Mouse (Mus musculus) kidney, postnatal 25 days (tissue): Measurements from ENCODE around the gene Kcnq2.

Experiments used
- DNase-seq, 2 experiments: peaks; one replicate each; pipeline ENCODE4 v3.0.0; 2021; ENCODE audit warnings: mixed read lengths in 2 of 2

Gene Kcnq2

DNA sequence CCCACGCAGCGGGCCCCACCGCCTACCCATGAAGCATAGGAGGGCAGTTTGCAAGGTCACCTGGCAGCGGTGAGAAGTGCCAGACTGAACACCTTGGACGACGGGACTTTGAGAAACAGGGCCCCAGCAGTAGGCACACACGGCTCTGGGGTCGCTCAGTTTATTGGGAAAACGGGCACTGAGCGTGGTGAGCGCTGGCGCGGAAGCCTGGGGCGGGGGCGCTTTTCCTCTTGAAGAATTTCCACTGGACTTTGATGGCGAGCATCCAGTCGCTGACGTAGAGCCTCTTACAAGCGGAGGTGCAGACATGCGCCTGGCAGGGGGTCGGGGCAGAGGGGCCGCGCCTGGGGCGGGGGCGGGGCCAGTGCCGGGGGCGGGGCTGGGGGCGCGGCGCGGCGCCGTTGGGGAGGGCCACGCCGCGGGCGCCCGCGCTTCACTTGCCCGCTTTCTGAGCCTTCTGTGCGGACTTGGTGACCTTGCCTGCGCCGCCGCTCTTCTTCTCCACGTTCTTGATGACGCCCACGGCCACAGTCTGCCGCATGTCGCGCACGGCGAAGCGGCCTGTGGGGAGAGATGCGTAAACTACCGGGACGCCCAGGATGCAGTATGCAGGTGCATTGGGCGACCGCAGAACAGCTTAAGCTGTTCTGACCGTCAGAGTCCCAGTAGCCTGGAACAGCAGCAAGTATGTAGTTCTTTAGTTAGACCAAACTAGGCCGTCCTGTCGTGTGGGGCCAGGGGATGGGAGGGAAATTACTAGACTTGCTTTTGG is 12.6 kb upstream of the Kcnq2 start:
- peak; percentile 69 to 74 for DNase-seq

- no peak for DNase-seq
Measured at GRCm38 (mm10) chr2:181146976-181147545, 12.0 kb upstream of the Kcnq2 start.

DNA sequence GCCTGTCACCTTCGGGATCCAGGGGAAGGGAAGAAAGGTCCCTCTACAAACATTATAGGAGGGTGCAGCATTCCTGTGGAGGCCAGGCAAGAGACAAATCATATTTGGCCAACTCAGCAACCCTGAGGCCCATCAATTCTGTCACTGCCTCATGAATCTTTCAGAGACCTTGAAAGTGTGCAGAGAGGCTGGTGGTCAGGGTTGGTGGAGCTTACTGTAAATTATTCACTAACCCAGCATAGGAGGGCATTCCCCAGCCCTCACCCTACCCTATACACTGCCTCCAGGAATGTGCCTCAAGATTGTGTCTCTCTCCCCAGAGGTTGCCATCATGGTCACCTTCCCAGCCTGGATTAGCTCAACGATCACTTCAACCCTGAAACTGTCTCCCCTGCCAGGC is 9.6 kb upstream of the Kcnq2 start:
- DNase-seq = no peak

DNA sequence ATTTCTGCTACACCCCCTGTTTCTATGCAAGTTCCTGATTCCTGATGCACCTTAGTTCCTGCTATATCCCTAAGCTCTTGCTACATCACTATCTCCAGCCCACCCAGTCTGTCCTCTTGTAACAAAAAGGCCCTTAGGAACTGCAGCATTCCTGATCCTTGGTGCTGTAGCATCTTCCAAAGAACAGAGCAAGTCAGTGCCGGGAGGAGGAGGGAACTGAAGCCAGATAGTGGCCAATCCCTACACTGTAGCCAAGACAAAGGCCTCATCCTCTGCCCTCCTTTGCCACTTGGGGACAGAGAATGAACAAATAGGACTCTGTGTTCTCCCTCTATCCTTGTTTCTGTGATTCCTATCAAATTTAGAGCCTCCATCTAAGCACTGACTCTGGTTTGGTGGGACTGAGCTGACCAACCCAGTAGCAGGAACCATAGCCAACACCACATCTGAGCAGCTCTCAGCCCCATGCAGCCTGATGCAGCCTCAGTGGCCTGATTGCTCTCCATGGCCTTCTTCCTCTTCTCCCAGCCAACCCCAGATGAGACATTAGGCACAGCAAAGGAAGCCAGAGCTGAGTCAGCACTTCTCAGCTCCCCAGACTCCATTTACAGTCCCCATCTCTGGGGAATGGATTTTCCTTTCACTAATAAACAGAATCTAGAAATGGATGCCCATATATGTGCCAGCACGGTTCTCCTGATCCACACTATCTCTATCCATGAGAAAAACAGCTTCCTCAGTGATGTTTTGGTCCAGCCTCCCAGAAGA is 8.6 kb upstream of the Kcnq2 start:
- no peak for DNase-seq

DNA sequence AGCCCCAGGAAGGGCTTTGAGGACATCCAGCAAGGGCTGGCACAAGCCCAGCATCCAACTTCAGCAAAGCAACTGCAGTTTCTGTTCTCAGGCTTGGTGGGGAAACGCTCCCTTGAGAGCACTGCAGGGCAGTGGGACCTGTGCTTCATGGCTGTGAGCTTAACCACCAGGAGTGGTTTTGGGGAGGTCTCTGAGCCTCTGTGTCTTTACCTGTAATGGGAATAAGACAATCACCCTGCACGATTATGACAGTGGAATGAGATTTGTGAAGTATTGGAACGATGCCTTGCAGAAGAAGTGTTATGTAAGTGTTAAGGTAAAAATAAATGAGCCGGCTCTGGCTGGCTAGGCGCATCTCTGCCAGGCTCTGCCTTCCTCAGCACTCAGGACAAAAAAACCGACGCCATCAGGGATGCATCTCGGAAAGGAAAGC is 7.6 kb upstream of the Kcnq2 start:
- no peak for DNase-seq

DNA sequence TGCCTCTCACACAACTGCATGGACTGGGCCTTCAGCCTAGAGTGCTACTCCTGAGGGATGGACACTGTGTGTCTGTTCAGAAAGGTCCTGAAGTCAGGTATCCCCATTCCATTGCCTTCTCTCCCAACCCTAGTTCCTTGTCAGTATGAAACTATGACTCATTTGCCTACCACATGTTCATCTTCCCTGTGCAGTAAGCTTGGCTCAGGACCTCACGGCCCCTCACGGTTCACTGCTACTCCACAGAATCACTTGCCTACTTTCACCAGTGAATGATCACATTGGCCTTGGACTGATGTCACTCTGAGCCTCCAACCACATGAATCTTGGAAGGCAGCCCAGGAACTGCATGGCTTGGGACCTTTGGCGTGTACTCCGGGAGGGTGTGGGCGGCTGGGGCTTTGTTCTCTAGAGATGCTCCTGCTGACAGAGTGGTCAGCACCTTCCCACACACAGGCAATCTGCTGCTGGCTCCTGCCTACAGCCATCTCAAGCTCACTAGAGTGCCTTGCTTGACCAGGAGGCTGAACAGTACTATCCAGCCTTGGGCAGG is 4.6 kb upstream of the Kcnq2 start:
- no peak for DNase-seq

DNA sequence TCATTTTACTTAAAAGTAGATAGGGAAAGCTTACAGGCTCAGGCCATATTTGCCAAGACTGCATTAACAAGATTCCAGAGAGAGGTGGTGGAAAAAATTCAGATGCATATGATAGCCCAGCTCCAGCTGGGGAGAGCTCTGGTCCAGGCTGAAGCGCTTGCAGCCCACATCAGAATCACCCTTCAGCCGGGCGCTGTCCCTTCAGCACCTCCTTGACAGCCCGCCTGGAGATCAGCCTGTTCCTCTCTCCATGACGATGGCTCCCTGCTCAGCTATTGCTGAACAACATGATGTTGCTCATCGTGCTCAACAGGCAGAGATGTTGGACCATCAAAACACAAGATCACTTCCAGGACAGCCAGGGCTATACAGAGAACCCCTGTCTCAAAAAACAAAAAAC is 1.8 kb upstream of the Kcnq2 start:
- DNase-seq = peak in 1 of 2 experiments; percentile 29

DNA sequence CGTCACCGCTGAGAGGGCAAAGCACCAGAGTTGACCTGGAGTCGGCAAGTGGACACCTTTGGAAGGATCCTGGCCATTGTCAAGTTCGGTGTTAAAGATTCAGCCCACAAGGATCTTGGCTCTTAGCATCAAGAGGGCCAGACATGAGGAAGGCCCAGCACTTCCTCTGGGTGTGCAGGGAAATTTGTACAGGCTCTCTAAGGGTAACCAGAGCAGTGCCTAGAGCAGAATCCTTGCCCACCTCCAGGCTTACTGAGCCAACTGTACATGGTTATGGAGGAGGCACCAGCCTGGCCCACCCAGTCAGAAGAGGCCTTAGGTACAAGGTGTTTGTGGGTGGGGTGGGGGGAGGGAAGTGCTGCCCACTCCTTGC is 332 bp upstream of the Kcnq2 start:
- DNase-seq = no peak

DNA sequence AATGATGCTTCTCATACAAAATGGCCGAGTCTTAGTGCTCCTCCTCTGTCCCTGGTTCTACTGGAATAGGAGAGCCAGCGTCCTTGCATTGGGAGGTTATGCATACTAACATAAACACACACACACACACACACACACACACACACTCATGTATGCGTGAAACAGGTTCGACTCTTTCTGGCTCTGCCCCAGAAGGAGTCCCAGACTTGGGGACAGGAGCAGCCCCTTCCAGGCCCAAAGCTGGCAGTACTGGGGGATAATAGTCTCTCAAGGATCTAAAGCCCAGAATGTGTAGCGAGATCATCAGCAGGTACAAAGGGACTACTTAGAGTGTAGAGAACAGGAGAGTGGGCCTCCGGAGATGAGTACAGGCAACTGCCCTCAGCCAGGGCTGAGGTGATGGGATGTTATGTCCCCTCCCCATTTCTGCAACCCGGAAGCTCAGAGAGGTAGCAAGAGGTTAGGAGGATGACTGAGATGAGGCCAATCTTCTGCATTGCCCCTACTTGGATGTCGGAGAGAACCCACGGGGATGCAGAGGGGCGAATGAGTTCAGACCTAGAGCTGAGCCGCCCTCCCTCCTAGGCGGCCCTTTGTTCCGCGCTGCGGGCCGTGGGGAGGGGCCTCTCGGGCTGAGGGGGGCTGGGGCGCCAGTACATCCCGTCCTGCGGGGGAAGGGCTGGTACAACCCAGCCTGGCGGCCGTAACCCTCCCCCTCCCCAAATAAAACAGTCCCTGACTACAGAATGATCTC is 1.1 kb downstream of the Kcnq2 start:
- DNase-seq = no peak

DNA sequence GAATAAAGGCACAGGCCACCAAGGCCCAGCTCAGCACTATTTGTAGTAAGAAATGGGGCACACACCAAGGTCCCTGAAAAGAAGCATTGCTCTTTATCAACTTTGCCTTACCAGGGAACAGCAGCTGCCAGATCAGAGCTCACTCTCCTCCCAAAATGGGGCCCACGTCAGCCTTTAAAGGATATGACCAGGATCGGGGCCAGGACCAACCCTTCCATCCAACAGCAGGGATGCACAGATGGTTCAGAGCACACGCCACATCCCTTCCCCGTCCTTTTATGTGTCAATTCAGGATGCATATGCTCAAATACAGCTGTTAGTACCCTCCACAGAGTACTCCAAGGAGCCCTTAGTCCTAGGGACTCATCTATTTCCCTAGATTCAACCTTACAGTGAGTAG is 4.9 kb downstream of the Kcnq2 start:
- DNase-seq = no peak

DNA sequence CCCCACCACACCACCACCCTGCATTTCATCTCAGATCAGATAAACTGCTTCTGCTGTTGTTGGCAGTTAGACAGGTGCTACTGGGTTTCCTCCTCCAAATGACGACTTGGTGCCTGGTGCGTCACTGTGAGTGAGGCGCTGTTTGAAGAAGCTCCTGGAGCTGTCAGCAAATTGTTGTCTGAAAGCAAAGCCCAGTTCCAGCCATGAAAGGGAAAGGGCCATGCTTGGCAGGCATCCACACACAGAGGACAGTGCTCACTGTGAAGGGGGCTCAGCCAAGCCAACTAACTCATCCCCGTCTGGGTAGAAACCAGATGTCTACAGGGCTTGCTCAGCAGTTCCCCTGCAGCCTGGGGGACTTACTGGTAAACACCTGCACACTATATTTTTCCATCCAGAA is 6.1 kb downstream of the Kcnq2 start:
- no peak for DNase-seq

DNA sequence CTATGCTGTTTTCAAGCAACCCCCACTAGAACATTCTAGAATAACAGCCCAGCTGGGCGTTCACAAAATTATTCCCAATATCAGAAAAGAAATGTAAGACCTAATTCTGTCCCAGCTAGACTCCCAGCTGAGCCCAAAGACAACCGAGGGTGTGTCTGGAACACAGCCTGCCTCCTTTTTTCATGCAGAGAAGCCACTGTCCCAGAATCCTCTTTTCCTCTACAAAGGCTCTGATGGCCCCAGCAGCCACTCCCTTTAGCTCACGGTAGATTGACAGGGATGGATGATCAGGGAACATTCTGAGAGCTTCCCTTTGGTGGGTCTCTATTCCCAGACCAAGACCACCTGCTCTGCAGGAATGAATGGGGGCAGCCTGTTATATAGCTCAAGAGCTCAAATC is 7.3 kb downstream of the Kcnq2 start:
- DNase-seq = no peak

DNA sequence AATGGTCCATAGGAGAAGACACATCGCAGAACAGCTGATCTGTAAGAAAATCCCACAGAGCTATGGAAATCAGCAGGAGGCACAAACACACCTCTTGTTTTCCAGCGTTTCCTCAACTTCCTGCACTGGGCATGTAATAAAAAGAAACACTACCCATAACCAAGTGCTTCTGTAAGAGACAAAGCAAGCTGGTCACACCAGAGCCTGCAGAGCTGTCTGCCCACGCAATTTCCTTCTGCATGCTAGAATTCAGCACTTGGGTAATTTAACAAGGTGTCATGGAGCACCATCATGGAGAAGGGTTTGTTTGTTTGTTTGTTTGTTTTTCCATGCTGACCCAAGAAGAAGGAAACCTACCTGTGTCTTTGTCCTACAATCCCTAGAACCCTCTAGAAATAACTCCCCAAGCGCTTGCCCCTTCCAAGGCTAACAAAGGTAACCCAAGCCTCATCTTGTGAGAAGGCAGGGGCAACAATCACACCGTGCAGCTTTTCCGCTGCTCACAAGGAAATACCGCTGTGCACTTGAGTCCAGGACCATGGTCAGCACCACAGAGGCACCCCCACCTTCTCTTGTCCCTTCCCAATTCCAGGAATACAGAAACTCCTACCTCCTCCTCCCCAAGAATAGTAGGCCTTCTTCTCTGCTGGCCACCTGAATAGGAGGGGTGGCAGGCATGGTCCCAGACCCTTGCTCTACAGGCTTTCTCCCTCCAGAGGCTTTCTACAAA is 9.2 kb downstream of the Kcnq2 start:
- DNase-seq = peak in 1 of 2 experiments; percentile 4

GRCm38 (mm10) chr2:181122642-181123041 is 12.5 kb downstream of the Kcnq2 start:
- no peak for DNase-seq

GRCm38 (mm10) chr2:181120922-181121449 is 14.1 kb downstream of the Kcnq2 start:
- no peak for DNase-seq

DNA sequence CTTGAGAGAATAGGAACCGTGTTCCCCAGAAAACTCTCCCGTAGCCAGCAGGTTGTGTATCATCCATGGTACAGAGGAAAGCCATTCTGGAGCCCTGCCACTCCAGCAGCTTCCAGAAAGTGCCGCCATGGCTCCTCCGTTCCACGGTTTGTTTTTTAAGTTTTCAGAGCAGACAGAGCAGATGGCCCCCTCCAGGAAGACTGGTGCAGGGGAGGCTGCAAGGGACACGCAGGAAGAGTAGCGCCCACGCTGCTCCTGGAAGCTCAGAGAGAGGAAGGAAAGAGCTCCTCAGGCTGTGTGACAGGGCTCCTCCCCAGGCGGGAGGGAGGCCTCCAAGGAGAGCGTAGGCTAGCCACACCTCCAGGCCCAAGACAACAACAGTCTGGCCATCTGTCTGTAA is 15.1 kb downstream of the Kcnq2 start:
- no peak for DNase-seq

DNA sequence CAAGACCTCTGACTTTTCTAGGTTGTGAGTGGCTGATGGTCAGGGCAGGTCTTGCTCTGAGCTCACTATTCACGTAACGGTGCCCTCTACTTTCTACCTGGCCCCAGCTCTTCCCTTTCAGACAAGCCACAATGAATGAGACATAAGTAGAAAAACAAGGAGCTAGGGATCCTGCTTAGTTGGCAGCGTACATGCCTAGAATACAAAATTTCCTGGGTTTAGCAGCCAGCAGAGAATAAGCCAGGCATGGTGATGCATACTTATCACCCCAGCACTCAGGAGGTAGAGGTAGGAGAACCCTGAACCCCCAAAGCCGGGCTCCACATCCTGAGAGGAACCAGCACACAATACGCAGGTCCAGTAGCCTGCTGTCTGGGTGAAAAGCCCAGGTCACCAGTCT is 18.7 kb downstream of the Kcnq2 start:
- DNase-seq = no peak

- DNase-seq = no peak
Measured at GRCm38 (mm10) chr2:181115367-181115766, 19.7 kb downstream of the Kcnq2 start.

DNA sequence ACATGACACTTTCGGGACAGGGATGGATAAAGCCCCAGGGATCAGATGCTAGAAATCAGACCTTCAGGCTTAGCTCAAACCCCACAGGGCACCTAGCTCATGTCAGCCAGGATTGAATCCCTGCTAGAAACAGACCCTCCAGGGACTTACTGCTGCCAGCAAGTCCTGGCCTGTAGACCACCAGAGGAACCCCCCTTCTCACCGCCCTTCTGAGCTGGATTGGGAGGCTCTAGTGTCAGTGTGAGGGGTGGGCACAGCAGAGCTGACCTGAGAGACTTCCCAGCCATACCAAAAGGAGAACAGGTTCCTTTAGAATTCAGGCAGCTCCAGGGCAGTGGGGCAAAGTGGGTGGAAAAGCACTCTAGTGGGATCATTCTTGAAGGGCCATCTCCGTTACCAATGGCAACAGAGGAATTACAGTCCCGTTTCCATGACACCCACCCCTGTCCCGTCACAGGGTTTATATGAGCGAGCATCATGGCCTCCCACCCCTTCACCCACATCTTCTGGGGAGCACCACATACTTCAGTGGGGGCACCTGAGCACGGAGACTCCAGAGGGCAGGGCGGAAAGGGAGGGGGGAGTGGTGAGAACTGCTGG is 21.2 kb downstream of the Kcnq2 start:
- DNase-seq = no peak

DNA sequence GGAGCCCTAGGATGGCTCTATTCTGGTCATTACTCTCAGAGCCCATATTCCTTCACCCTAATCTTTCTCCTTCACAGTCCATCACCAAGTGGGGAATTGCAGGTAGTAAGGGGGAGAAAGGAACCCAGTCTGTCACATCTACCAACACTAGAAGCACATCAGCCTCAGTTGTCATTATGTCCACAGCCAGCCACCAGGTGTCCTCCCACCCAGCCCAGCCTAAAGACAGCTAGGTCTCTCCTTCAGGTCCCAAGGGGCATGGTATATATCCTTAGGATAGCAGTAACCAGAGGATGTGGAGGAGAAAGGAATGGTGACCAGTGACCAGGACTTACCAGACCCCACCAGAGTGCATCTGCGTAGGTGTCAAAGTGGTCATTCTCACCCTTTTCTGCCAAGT is 23.4 kb downstream of the Kcnq2 start:
- no peak for DNase-seq

DNA sequence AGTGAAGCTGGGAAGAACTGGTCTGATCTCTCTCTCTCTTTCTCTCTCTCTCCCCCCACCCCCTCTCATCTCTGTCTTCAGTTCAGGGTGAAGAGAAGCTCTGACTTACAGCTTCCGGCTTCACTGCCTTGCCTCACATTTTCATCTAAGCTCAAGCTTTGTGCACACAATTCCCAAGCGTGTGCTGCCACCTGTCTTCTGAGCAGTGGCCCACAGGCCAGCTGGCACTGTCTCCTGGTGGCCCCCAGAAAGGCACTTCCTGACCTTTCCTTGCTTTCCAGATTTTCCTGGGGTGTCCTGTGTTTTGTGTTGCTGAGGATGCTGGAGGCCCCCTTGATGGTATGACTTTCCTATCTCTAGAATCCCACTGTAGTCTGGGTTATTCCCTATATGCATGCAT is 31.0 kb downstream of the Kcnq2 start:
- DNase-seq = no peak

DNA sequence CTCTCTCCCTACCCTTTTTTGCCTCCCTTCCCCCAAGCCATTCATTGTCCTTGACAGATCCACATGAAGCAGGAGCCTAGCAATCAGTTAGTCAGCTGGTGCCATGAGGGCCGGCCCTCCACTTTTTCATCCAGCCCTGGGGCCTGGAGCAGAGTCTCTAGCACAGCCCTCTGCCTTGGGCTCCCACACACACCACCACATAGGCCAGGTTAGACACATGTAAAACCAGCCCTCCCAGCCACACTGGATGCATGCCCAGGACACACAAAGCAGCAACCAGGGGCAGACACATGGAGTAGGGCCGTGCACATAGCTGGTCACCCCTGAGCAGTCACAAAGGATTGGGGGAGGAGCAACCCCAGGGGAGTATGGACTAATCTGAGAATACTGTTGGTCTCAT is 32.9 kb downstream of the Kcnq2 start:
- DNase-seq = no peak
